Mouse (Mus musculus) spleen, postnatal 14 days (tissue): ENCODE measurements around the gene Rrbp1.

ENCODE experiments used
- DNase-seq, 2 experiments: peaks; one replicate each; pipeline ENCODE4 v3.0.0; 2021 to 2022; ENCODE audit warnings: low spot score in 2 of 2

Rrbp1 gene

GRCm38 (mm10) chr2:144005166-144005955, 5.7 kb downstream of the Rrbp1 start:
- no peak for DNase-seq

GRCm38 (mm10) chr2:144003544-144003943, 7.5 kb downstream of the Rrbp1 start:
- no peak for DNase-seq

- no peak for DNase-seq
These were observed 8.7 kb downstream of the Rrbp1 start for GRCm38 (mm10) chr2:144002229-144002984.

- DNase-seq = no peak
These were observed 18.1 kb downstream of the Rrbp1 start for GRCm38 (mm10) chr2:143992977-143993376.

- no peak for DNase-seq
These were observed 18.9 kb downstream of the Rrbp1 start for GRCm38 (mm10) chr2:143991964-143992672.

GRCm38 (mm10) chr2:143990997-143991396, 20.1 kb downstream of the Rrbp1 start:
- no peak for DNase-seq

GRCm38 (mm10) chr2:143988016-143988415, 23.0 kb downstream of the Rrbp1 start:
- DNase-seq = no peak

GRCm38 (mm10) chr2:143987485-143987884, 23.6 kb downstream of the Rrbp1 start:
- DNase-seq = no peak

- no peak for DNase-seq
These were observed 27.6 kb downstream of the Rrbp1 start for GRCm38 (mm10) chr2:143983482-143983881.

- no peak for DNase-seq
These were observed 28.2 kb downstream of the Rrbp1 start for GRCm38 (mm10) chr2:143982901-143983300.

GRCm38 (mm10) chr2:143982152-143982551, 28.9 kb downstream of the Rrbp1 start:
- DNase-seq = no peak

- peak; percentile 39 to 61 for DNase-seq
These were observed 30.2 kb downstream of the Rrbp1 start for GRCm38 (mm10) chr2:143980781-143981398.

- DNase-seq = no peak
These were observed 32.5 kb downstream of the Rrbp1 start for GRCm38 (mm10) chr2:143978444-143979147.

GRCm38 (mm10) chr2:143975146-143975649, 35.9 kb downstream of the Rrbp1 start:
- DNase-seq = no peak

- DNase-seq = no peak
These were observed 37.9 kb downstream of the Rrbp1 start for GRCm38 (mm10) chr2:143973161-143973560.

GRCm38 (mm10) chr2:143971887-143972286, 39.2 kb downstream of the Rrbp1 start:
- no peak for DNase-seq

GRCm38 (mm10) chr2:143970841-143971240, 40.2 kb downstream of the Rrbp1 start:
- no peak for DNase-seq

GRCm38 (mm10) chr2:143969260-143969659, 41.8 kb downstream of the Rrbp1 start:
- no peak for DNase-seq

- no peak for DNase-seq
These were observed 47.7 kb downstream of the Rrbp1 start for GRCm38 (mm10) chr2:143963318-143963717.

GRCm38 (mm10) chr2:143962192-143962591, 48.9 kb downstream of the Rrbp1 start:
- no peak for DNase-seq

GRCm38 (mm10) chr2:143955746-143956145, 55.3 kb downstream of the Rrbp1 start:
- DNase-seq = no peak
